Mouse (Mus musculus): ENCODE measurements around the gene Nkx2-2. TPM values are rescaled to one million over a fixed set of nuclear protein-coding genes. Genes with fewer than 3 reads are reported as not detected.

The Nkx2-2 gene
- polyA plus RNA-seq (2012; rRNA removed), result 0.53 and 0.80 TPM in 2 replicates

DNA sequence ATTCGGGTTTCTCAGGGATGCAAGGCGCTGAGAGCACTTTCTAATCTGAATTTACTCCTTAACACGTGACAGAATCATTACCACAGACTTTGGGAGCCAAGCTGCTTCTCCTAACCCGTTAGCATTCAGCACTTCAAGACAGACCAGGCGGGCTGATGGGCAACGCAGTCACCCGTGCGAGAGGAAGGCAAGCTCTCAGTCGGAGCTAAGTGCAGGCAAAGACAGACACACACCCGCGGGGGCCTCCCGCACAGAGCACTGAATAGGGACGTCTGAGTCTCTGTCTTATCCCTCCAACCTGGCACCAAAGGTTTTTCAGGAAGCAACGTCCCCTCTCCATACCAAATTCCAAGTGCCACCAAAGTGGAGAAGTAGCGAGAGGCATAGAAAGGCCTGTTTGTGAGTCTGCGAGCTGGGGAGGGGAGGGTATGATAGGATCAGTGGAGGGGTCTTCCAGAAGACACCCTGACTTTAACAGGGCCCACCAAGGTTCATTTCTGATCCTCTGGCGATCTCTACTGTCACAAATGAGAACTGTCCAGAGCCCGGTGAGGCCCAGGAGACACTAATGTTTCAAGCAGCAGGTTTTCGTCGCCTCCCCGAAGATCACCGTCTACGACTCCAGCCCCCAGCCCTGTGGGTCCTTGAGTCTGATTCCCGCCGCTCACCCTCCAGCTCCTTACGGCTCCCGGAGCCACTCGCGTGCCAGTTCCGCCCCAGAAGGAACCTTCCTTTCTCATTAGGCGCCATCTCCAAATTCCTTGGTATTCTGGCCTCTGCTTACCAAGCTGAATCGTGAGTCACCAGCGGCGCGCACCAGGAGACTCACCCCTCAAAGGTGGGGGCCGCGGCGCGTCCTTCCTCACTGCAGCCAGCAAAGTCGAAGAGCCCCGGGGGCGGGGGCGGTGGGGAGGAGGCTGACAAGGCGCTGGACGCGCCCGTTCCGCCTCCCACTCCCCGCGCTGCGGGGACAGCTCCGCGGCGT is at the start of gene Nkx2-2:
Nkx2-2 (minus strand) TSS at position 973 of the 985 bp plus-strand sequence.

Other genes with a start within 250 kb of the Nkx2-2 start
- 1.8 and 3.3 TPM in 2 replicates for gene Xrn2, start 181.2 kb downstream of the Nkx2-2 start, polyA plus RNA-seq (2012; rRNA removed)
- not detected in 2 replicates for gene Nkx2-4, start 108.8 kb downstream of the Nkx2-2 start, polyA plus RNA-seq (2012; rRNA removed)
- gene Pax1, start 167.7 kb upstream of the Nkx2-2 start, polyA plus RNA-seq (2012; rRNA removed), result not detected in 2 replicates

All from stomach, adult 2 months (tissue).